Mouse (Mus musculus): ENCODE measurements at regions not wholly inside any gene's neighbourhood (a gene's known extent, or its start where the extent isn't known, plus 50 kb on each side); places are given as distances from the start of the nearest gene placed in this dataset.
"Not testable (repeated sequence)": the region's sequence is repeated elsewhere in the genome, so short reads cannot be mapped to it uniquely, and the experiment has no call there.

DNA sequence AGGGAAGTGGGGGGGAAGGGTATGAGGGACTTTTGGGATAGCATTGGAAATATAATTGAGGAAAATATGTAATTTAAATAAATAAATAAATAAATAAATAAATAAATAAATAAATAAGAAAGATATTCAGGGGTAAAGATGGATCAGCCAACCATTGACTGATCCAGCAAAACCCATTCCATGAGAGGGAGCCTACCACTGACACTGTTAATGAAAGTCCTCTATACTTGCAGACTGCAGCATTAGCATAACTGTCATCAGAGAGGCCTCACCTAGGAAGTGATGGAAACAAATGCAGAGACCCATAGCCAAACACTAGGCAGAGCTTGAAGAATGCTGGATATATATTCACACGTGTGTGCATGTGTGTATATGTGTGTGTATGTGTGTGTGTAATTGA lies 993.3 kb downstream of the Defb40 start:
- DNase-seq = no peak

DNA sequence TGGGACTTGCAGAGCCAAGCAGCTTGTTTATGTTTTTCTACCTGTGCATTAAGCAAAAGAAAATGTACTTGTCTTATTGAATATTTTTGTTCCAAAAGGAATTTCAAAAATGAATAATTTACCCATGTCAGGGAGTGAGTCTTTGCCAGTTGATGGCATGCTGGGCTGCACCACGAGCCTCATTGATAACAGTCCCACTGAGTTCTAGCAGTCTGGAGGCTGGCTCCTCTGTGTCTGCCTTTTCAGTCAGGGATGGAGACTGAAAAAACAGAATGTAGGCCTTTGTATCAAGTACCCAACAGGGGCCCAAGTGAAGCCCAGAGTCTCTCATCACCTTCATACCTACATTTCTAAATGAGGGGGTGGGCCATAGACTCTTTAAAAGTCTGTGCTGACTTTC lies 1029.2 kb downstream of the Defb40 start:
- DNase-seq = no peak

DNA sequence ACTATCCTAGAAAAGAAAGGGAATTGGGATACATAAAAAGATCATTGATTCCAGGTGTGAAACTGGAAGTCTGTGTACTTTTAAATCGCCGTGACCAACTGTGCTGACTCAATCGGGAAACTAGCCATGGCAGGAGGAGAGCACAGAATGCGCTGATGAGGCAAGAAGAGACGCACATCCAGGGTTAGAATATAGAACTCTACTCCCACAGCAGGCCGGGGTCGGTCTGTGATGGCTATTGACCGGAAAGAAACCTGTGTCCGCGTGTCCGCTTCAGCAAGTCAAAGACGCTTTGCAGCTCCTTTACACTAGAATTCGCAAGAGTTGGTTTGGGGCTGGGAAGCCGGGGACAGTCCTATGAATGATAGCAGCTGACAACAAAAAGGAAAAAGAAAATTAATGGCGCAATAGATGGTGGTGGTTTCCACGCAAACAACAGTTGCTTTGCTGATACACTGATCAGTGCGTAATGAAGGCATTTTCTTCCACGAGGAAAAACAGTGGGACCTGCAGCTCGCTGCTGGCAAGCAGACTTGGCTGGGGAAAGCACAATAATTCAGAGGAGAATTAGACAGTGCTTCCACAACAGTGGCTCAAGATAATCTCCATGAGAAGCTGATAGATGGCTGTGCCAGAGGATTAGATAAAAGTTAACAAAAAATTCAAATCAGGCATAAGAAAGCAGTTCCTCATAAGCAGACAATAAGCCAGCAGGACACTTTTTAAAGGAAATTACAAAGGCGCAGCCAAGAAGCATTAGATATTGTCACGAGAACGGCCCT lies 1029.8 kb downstream of the Defb40 start:
- DNase-seq = no peak

DNA sequence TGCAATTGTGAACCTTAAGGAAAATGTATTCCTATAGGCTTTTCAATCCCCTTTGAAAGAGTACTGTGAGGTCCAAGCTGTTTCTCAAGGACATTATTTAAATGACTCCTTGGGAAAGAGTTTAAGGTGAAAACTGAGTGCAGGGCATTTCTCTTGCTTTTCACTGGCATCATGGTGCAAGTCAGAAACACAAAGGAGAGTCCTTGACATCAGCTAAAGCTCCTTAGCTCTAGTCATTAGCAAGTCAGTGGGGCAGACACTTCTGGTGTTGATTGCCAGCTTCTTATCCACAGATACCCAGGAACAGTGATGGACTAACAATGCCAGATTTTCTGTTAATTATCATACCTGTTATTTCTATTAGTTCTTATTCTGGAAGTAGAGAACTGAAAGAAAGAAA lies 1043.4 kb downstream of the Defb40 start:
- no peak for DNase-seq

DNA sequence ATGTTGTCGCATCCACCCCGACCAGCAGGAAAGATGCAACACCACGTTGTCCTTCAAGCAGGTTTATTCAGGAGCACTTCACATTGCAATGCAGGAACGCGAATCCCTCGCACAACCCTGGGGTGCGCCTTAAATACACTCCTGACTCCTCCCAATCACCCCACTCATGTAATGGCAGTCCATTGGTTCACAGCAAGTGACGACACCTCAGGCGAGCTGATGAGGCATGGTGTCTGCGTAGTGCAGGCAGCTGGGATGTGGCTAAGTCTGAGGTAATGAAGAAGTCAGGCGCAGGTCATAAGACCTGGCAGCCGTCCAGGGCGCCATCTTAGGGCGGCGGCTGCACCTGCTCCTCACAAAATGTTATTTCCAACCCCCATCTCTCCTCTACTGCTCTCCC lies 1068.7 kb downstream of the Defb40 start:
- DNase-seq = no peak

GRCm38 (mm10) chr8:17888598-17888997 lies 1089.5 kb downstream of the Defb40 start:
- DNase-seq = not testable (repeated sequence)

DNA sequence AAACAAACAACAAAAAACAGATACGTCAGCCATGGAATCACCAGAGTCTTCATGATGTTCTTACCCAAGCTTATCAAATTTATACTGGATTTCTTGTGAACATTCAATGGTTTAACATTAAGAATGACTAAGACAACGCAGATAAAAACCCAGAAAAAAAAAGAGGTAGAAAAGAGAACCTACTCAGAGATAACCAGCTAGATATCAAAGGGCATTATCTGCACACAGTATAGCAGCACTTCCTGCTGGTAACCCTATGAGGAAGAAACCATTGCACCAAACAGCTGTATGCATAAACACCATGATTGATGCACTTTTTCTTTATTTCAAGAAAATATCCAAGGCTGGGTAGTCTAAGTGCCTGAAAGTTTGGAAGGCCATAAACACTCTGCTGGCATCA lies 1114.7 kb downstream of the Defb40 start:
- no peak for DNase-seq
